Comparison of ENCODE assay signal across 10 mouse cellular contexts in the genomic region with DNA sequence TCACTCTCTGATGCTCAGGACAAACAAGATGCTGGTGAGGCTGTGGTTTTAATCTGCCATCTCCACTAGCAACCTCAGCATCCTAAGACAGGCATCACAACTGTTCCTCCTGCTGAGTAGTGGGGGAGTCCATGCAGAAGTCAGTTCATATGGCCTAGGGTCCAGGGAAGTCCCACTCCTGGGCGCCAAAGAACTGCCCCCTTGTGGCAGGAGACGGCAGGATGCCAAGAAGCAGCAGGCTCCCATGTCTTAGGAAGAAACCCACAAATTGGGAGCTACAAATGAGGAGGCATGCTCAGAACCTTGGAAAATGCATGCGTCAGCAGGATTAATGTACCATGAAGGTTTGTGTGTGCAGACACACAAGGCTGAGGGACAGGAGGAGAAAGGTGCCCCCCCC. TPM values are rescaled to one million over a fixed set of nuclear protein-coding genes. Genes with fewer than 3 reads are reported as not detected.
DNase-seq lines count a peak whose midpoint lies in the region; ATAC-seq and TF ChIP-seq lines count a peak whose summit lies in the region.
"Had no signal": no experiment of that assay in that cellular context is flagged by ENCODE, and none has a peak within 500 bp of the region (broad histone marks: within the 10 kb centered on the region; RNA-seq: fewer than 3 reads in every experiment).

No protein-coding gene starts in this region.

- no peak overlapping the region for H3K9ac ChIP-seq in hindbrain, embryonic 11.5 days (ENCODE audit: low read depth, low read length)
- no peak overlapping the region for H3K9ac ChIP-seq in hindbrain, embryonic 16.5 days (ENCODE audit: low read depth, low read length)
- H3K9ac ChIP-seq: liver, embryonic 13.5 days had no signal

- H3K27me3 ChIP-seq in hindbrain, embryonic 11.5 days (ENCODE audit: control insufficient read depth, insufficient read depth, low read length), result no peaks in the 10 kb centered on the region
- no peaks in the 10 kb centered on the region; the same call in 1 of the 2 replicates for H3K27me3 ChIP-seq in hindbrain, embryonic 16.5 days (replicated peaks; ENCODE audit: control insufficient read depth, insufficient read depth, low read length)
- H3K27me3 ChIP-seq in E14TG2a.4 (ENCODE audit: insufficient read depth, low read length), result no peaks in the 10 kb centered on the region

- no peaks in the 10 kb centered on the region for H3K36me3 ChIP-seq in hindbrain, embryonic 11.5 days (ENCODE audit: control insufficient read depth, insufficient read depth, low read length)
- H3K36me3 ChIP-seq in hindbrain, embryonic 16.5 days (ENCODE audit: control insufficient read depth, insufficient read depth, low read length), result no peaks in the 10 kb centered on the region
- H3K36me3 ChIP-seq in E14TG2a.4 (ENCODE audit: insufficient read depth, low read length), result no peaks in the 10 kb centered on the region
- H3K36me3 ChIP-seq: liver, embryonic 13.5 days had no signal

- no peak for ATAC-seq in hindbrain, embryonic 11.5 days (ENCODE audit: low FRiP score)
- no peak for ATAC-seq in hindbrain, embryonic 16.5 days

- H3K4me2 ChIP-seq in hindbrain, embryonic 11.5 days (replicated peaks; ENCODE audit: low read depth, low read length), result no peak overlapping the region
- H3K4me2 ChIP-seq in hindbrain, embryonic 16.5 days (ENCODE audit: low read length), result no peak overlapping the region
- H3K4me2 ChIP-seq: liver, embryonic 13.5 days had no signal

- 35% methylated on average over 3 of the region's 3 CpGs for WGBS in hindbrain, embryonic 11.5 days
- 18% methylated on average over 3 of the region's 3 CpGs for WGBS in hindbrain, embryonic 16.5 days

- no peaks in the 10 kb centered on the region for H3K9me3 ChIP-seq in hindbrain, embryonic 11.5 days (ENCODE audit: control insufficient read depth, low read length)
- no peaks in the 10 kb centered on the region for H3K9me3 ChIP-seq in hindbrain, embryonic 16.5 days (ENCODE audit: control insufficient read depth, low read length)
- peaks cover 5% of the 10 kb centered on the region for H3K9me3 ChIP-seq in E14TG2a.4 (ENCODE audit: low read length)
- H3K9me3 ChIP-seq: liver, embryonic 13.5 days had no signal

- peak; percentile 45 for TF ChIP-seq CTCF in E14TG2a.4 (conservative IDR thresholded peaks at IDR 0.05; ENCODE audit: low read length)

- peak; percentile 50 for DNase-seq in hindbrain, embryonic 11.5 days (ENCODE audit: low spot score)
- peak; percentile 52 for DNase-seq in embryo, embryonic 11 days
- DNase-seq in lung, postnatal 14 days, result peak; percentile 31
- no peak for DNase-seq in spleen, postnatal 14 days (ENCODE audit: low spot score in 2 of 2)
- no peak for DNase-seq in cerebellum, adult 18-20 months
- no peak for DNase-seq in right cerebral cortex, postnatal 14 days
- DNase-seq: liver, embryonic 13.5 days; right cerebral cortex, postnatal 25 days had no signal

- no peak overlapping the region for H3K4me3 ChIP-seq in hindbrain, embryonic 11.5 days (ENCODE audit: low read depth, low read length)
- H3K4me3 ChIP-seq in hindbrain, embryonic 16.5 days (ENCODE audit: low read length), result no peak overlapping the region
- no peak overlapping the region for H3K4me3 ChIP-seq in E14TG2a.4 (replicated peaks; ENCODE audit: low read length)
- H3K4me3 ChIP-seq: liver, embryonic 13.5 days had no signal

- H3K27ac ChIP-seq in hindbrain, embryonic 11.5 days (ENCODE audit: low read depth, low read length), result no peak overlapping the region
- no peak overlapping the region for H3K27ac ChIP-seq in hindbrain, embryonic 16.5 days (ENCODE audit: low read depth, low read length)
- H3K27ac ChIP-seq: liver, embryonic 13.5 days had no signal

- H3K4me1 ChIP-seq in hindbrain, embryonic 11.5 days (replicated peaks; ENCODE audit: control insufficient read depth, insufficient read depth, low read length), result no peaks in the 10 kb centered on the region
- peaks cover 3% of the 10 kb centered on the region for H3K4me1 ChIP-seq in hindbrain, embryonic 16.5 days (ENCODE audit: control insufficient read depth, insufficient read depth, low read depth, low read length)
- no peaks in the 10 kb centered on the region for H3K4me1 ChIP-seq in E14TG2a.4 (replicated peaks; ENCODE audit: low read depth, low read length)
- H3K4me1 ChIP-seq: liver, embryonic 13.5 days had no signal

RNA-seq across cellular contexts. Expression of gene Prss38, which starts 8.8 kb away (rescaled TPM):
- polyA plus RNA-seq in hindbrain, embryonic 11.5 days (2014; fragmentation: Nextera tagmentation; extraction: Ambion mirVana), result not detected in 2 replicates
- polyA plus RNA-seq in hindbrain, embryonic 16.5 days (2015; fragmentation: Nextera tagmentation; extraction: Ambion mirVana), result not detected in 2 replicates
- polyA plus RNA-seq: liver, embryonic 13.5 days had no signal

RNA-seq across cellular contexts. Expression of gene Wnt9a, which starts 59.9 kb away (rescaled TPM):
- 2.7 and 3.8 TPM in 2 replicates for polyA plus RNA-seq in hindbrain, embryonic 11.5 days (2014; fragmentation: Nextera tagmentation; extraction: Ambion mirVana)
- 3.1 and 3.5 TPM in 2 replicates for polyA plus RNA-seq in hindbrain, embryonic 16.5 days (2015; fragmentation: Nextera tagmentation; extraction: Ambion mirVana)

Comparison
In these comparisons a context has a peak if more than half of its experiments do, and no peak if none do; other contexts are left out.
1. DNase-seq: peak in hindbrain, embryonic 11.5 days (single experiment), embryo, embryonic 11 days (single experiment) and lung, postnatal 14 days (single experiment); none in spleen, postnatal 14 days (0 of 2), cerebellum, adult 18-20 months (0 of 2) and right cerebral cortex, postnatal 14 days (single experiment).